In genomic region chr11:19154813-19155616, GRCm38 (mm10) we compare ENCODE assay signal across 25 mouse cellular contexts.
"Had no signal": no experiment of that assay in that cellular context is flagged by ENCODE, and none has a peak within 500 bp of the region (broad histone marks: within the 10 kb centered on the region; RNA-seq: fewer than 3 reads in every experiment).

No protein-coding gene starts in this region.

- H3K4me2 ChIP-seq: heart, embryonic 12.5 days; hindbrain, embryonic 13.5 days; hindbrain, embryonic 15.5 days; limb, embryonic 13.5 days; limb, embryonic 15.5 days; liver, embryonic 12.5 days had no signal

- H3K9ac ChIP-seq: heart, embryonic 12.5 days; hindbrain, embryonic 13.5 days; hindbrain, embryonic 15.5 days; limb, embryonic 13.5 days; limb, embryonic 15.5 days; liver, embryonic 12.5 days; liver, embryonic 14.5 days had no signal

- H3K9me3 ChIP-seq: heart, embryonic 10.5 days; heart, embryonic 12.5 days; hindbrain, embryonic 13.5 days; hindbrain, embryonic 15.5 days; limb, embryonic 13.5 days; limb, embryonic 15.5 days; liver, embryonic 12.5 days had no signal

- H3K4me1 ChIP-seq: heart, embryonic 10.5 days; heart, embryonic 12.5 days; limb, embryonic 15.5 days; liver, embryonic 12.5 days had no signal

- DNase-seq: gastrocnemius, adult 2 months; gastrocnemius, postnatal 10 days; gastrocnemius, postnatal 25 days; heart, adult 18-20 months; heart, postnatal 10 days; kidney, adult 11 months; kidney, adult 2 months; kidney, adult 9 months; kidney, postnatal 10 days; kidney, postnatal 25 days; kidney, postnatal 4 days; layer of hippocampus, adult 9-11 months; layer of hippocampus, postnatal 36 days; left cerebral cortex, postnatal 4 days had no signal

- H3K36me3 ChIP-seq: heart, embryonic 10.5 days; heart, embryonic 12.5 days; hindbrain, embryonic 13.5 days; hindbrain, embryonic 15.5 days; limb, embryonic 13.5 days; limb, embryonic 15.5 days; liver, embryonic 12.5 days had no signal

- H3K27ac ChIP-seq: gastrocnemius, adult 2 months; heart, embryonic 10.5 days; hindbrain, embryonic 13.5 days; hindbrain, embryonic 15.5 days; hindbrain, postnatal 0 days; layer of hippocampus, adult 2 months; limb, embryonic 13.5 days; limb, embryonic 15.5 days; liver, embryonic 12.5 days; liver, embryonic 14.5 days had no signal

- H3K4me3 ChIP-seq: gastrocnemius, adult 2 months; heart, embryonic 10.5 days; heart, embryonic 12.5 days; hindbrain, embryonic 13.5 days; hindbrain, embryonic 15.5 days; layer of hippocampus, adult 2 months; limb, embryonic 13.5 days; limb, embryonic 15.5 days; liver, embryonic 12.5 days had no signal

- ATAC-seq: hindbrain, postnatal 0 days; intestine, embryonic 16.5 days; liver, embryonic 12.5 days had no signal

- H3K27me3 ChIP-seq: heart, embryonic 12.5 days; hindbrain, embryonic 13.5 days; hindbrain, embryonic 15.5 days; limb, embryonic 13.5 days; limb, embryonic 15.5 days; liver, embryonic 12.5 days had no signal
